Mouse (Mus musculus): ENCODE data around the gene Nol10.

GRCm38 (mm10) chr12:17310852-17311839 is 37.1 kb upstream of the Nol10 start:
- no peak for TF ChIP-seq POLR2A (IDR thresholded peaks at IDR 0.05; ENCODE audit: borderline replicate concordance, extremely low read depth, low read depth, low read length)
- no peak for TF ChIP-seq CTCF (IDR thresholded peaks at IDR 0.05; ENCODE audit: insufficient read depth, low read length)
